Mouse (Mus musculus): ENCODE measurements around the gene Rps5. TPM values are rescaled to one million over a fixed set of nuclear protein-coding genes. Genes with fewer than 3 reads are reported as not detected.
"Not testable (repeated sequence)": the region's sequence is repeated elsewhere in the genome, so short reads cannot be mapped to it uniquely, and the experiment has no call there.

The Rps5 gene
- polyA plus RNA-seq, 1 experiment from 2014 or later = 686 TPM

GRCm38 (mm10) chr7:12903623-12904022, 18.5 kb upstream of the Rps5 start:
- Histone ChIP-seq H3K36me3 (peaks cover 53% of the 10 kb centered on the region), H3K4me3 (replicated peaks) (no peak overlapping the region), H3K27ac (no peak overlapping the region), H3K27me3 (no peaks in the 10 kb centered on the region), H3K9ac (replicated peaks) (no peak overlapping the region), H3K4me2 (replicated peaks) (no peak overlapping the region), H3K4me1 (replicated peaks) (peaks cover 4% of the 10 kb centered on the region), H3K9me3 (no peaks in the 10 kb centered on the region)
- 62% methylated on average over 10 of the region's 10 CpGs for WGBS
- no peak for ATAC-seq

GRCm38 (mm10) chr7:12905146-12905545, 16.9 kb upstream of the Rps5 start:
- Histone ChIP-seq H3K4me3 (replicated peaks) (no peak overlapping the region), H3K4me1 (replicated peaks) (peaks cover 10% of the 10 kb centered on the region), H3K27ac (no peak overlapping the region), H3K9ac (replicated peaks) (no peak overlapping the region), H3K27me3 (no peaks in the 10 kb centered on the region), H3K4me2 (replicated peaks) (no peak overlapping the region), H3K9me3 (no peaks in the 10 kb centered on the region), H3K36me3 (peaks cover 60% of the 10 kb centered on the region)
- ATAC-seq = no peak
- WGBS = 86% methylated on average over 1 of the region's 1 CpGs

DNA sequence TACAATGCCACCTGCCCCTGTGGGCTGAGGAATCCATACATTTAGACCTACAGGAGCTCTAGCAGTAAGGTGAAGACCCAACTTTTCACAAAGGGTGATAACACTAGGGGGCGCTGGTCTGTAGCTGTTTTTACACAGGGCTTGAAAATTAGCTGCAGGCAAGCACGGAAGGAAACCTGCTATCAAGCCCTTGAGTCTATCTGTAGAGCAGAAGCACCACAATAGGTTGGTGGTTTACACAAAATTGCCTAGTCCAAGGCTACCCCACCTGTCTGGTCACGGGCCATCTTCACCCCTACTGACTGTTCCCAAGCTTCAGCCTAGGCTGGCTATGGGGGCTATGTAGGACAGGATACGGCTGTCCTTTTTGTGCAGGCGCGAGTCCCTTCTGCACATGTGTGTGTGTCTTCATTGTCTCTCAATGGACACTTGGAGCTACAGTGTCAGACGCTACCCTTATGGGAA, 12.6 kb upstream of the Rps5 start:
- 42% methylated on average over 7 of the region's 7 CpGs for WGBS
- Histone ChIP-seq H3K4me3 (replicated peaks) (peak overlapping the region; percentile 47), H3K4me2 (replicated peaks) (peak overlapping the region; percentile 62), H3K36me3 (peaks cover 47% of the 10 kb centered on the region), H3K27ac (peak overlapping the region; percentile 75), H3K4me1 (replicated peaks) (peaks cover 10% of the 10 kb centered on the region), H3K9me3 (no peaks in the 10 kb centered on the region), H3K9ac (replicated peaks) (peak overlapping the region; percentile 60; the same call in 1 of the 2 replicates), H3K27me3 (no peaks in the 10 kb centered on the region)
- peak; percentile 68 for ATAC-seq

- Histone ChIP-seq H3K27me3 (no peaks in the 10 kb centered on the region), H3K4me2 (replicated peaks) (peak overlapping the region; percentile 62), H3K9ac (replicated peaks) (peak overlapping the region; percentile 60), H3K9me3 (no peaks in the 10 kb centered on the region), H3K27ac (peak overlapping the region; percentile 75), H3K4me1 (replicated peaks) (peaks cover 10% of the 10 kb centered on the region), H3K4me3 (replicated peaks) (peak overlapping the region; percentile 47), H3K36me3 (peaks cover 41% of the 10 kb centered on the region)
- peak; percentile 89 for ATAC-seq
- WGBS = 6% methylated on average over 19 of the region's 19 CpGs
These were observed 11.9 kb upstream of the Rps5 start for GRCm38 (mm10) chr7:12910181-12910668.

GRCm38 (mm10) chr7:12913556-12913955, 8.5 kb upstream of the Rps5 start:
- H3K27ac ChIP-seq = no peak overlapping the region
- ATAC-seq = no peak
- H3K27me3 ChIP-seq = no peaks in the 10 kb centered on the region
- H3K4me1 ChIP-seq (replicated peaks) = peaks cover 10% of the 10 kb centered on the region
- no peak overlapping the region for H3K4me2 ChIP-seq (replicated peaks)
- peaks cover 7% of the 10 kb centered on the region; the same call in 1 of the 2 replicates for H3K36me3 ChIP-seq
- no peak overlapping the region for H3K4me3 ChIP-seq (replicated peaks)
- H3K9ac ChIP-seq (replicated peaks) = no peak overlapping the region
- H3K9me3 ChIP-seq = no peaks in the 10 kb centered on the region

- H3K9ac ChIP-seq (replicated peaks); H3K27ac ChIP-seq; ATAC-seq; H3K4me3 ChIP-seq (replicated peaks); H3K9me3 ChIP-seq; H3K4me2 ChIP-seq (replicated peaks); H3K27me3 ChIP-seq: not testable (repeated sequence)
- peaks cover 20% of the 10 kb centered on the region for H3K4me1 ChIP-seq (replicated peaks)
- H3K36me3 ChIP-seq = peaks cover 24% of the 10 kb centered on the region
- 93% methylated on average over 7 of the region's 8 CpGs for WGBS
These were observed 1.6 kb upstream of the Rps5 start for GRCm38 (mm10) chr7:12920495-12920894.

- H3K27ac ChIP-seq = peak overlapping the region; percentile 92
- H3K4me2 ChIP-seq (replicated peaks) = peak overlapping the region; percentile 99
- H3K4me1 ChIP-seq (replicated peaks) = peaks cover 20% of the 10 kb centered on the region
- H3K9me3 ChIP-seq = no peaks in the 10 kb centered on the region
- peak overlapping the region; percentile 82 for H3K4me3 ChIP-seq (replicated peaks)
- peaks cover 9% of the 10 kb centered on the region for H3K27me3 ChIP-seq
- no peak for ATAC-seq
- WGBS = 1% methylated on average over 3 of the region's 3 CpGs
- H3K9ac ChIP-seq (replicated peaks) = peak overlapping the region; percentile 87
- peaks cover 32% of the 10 kb centered on the region for H3K36me3 ChIP-seq
These were observed 779 bp upstream of the Rps5 start for GRCm38 (mm10) chr7:12921318-12921704.

GRCm38 (mm10) chr7:12922729-12923128, 639 bp downstream of the Rps5 start:
- Histone ChIP-seq H3K27ac (peak overlapping the region; percentile 3; the same call in 1 of the 2 replicates), H3K36me3 (peaks cover 45% of the 10 kb centered on the region), H3K27me3 (peaks cover 23% of the 10 kb centered on the region), H3K4me2 (replicated peaks) (peak overlapping the region; percentile 99), H3K9me3 (no peaks in the 10 kb centered on the region), H3K4me1 (replicated peaks) (peaks cover 20% of the 10 kb centered on the region), H3K4me3 (replicated peaks) (peak overlapping the region; percentile 82), H3K9ac (replicated peaks) (peak overlapping the region; percentile 87)
- ATAC-seq = no peak
- 5% methylated on average over 8 of the region's 8 CpGs for WGBS

- peaks cover 23% of the 10 kb centered on the region for H3K4me1 ChIP-seq (replicated peaks)
- no peak overlapping the region for H3K27ac ChIP-seq
- peaks cover 49% of the 10 kb centered on the region for H3K36me3 ChIP-seq
- H3K9ac ChIP-seq (replicated peaks) = no peak overlapping the region
- no peaks in the 10 kb centered on the region for H3K9me3 ChIP-seq
- 90% methylated on average over 7 of the region's 7 CpGs for WGBS
- H3K27me3 ChIP-seq = peaks cover 33% of the 10 kb centered on the region
- no peak for ATAC-seq
- H3K4me2 ChIP-seq (replicated peaks) = no peak overlapping the region
- H3K4me3 ChIP-seq (replicated peaks) = no peak overlapping the region
These were observed 4.2 kb downstream of the Rps5 start for GRCm38 (mm10) chr7:12926316-12926715.

DNA sequence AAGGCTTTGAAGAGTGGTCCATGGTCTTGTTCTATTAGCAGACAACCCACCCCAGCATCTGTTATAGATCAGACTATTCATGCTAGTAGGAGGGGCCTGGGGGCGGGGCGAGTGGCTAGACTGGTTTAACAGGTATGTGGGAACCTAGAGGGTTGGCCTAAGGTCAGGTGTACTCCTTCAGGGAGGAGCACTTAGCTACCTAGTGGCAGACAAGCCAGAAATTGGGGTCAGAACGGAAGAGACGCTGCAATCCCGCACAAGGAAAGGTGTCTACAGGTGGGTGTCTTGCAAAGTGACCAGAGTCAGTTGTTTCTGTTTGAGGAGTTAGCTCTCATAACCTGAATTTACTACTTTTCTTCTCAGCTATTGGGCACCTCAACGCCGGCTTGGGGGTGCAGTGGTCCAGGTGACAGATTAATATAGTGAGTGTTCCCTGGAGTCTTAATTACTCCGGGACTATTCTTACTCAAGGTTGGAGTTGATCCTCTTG, 5.1 kb downstream of the Rps5 start, which contains the start of gene Rnf225:
Gene Rnf225, plus strand, starts transcription at position 226 of the 490 bp plus-strand sequence.
- WGBS = 25% methylated on average over 8 of the region's 8 CpGs
- H3K36me3 ChIP-seq = peaks cover 49% of the 10 kb centered on the region
- ATAC-seq = no peak

GRCm38 (mm10) chr7:12927693-12928589, 5.9 kb downstream of the Rps5 start:
- Histone ChIP-seq H3K36me3 (peaks cover 49% of the 10 kb centered on the region), H3K9me3 (no peaks in the 10 kb centered on the region), H3K27ac (no peak overlapping the region), H3K27me3 (peaks cover 33% of the 10 kb centered on the region), H3K4me1 (replicated peaks) (peaks cover 19% of the 10 kb centered on the region), H3K4me2 (replicated peaks) (peak overlapping the region; percentile 42), H3K9ac (replicated peaks) (peak overlapping the region; percentile 51; the same call in 1 of the 2 replicates), H3K4me3 (replicated peaks) (peak overlapping the region; percentile 24)
- ATAC-seq = peak; percentile 62; the same call in 1 of the 2 replicates
- 4% methylated on average over 65 of the region's 65 CpGs for WGBS

More for the DNA sequence above, 5.1 kb downstream of the Rps5 start, which contains the start of gene Rnf225:
- H3K9me3 ChIP-seq = no peaks in the 10 kb centered on the region
- peak within 1 kb of the TSS; percentile 24 for H3K4me3 ChIP-seq (replicated peaks)
- H3K4me2 ChIP-seq (replicated peaks) = peak within 1 kb of the TSS; percentile 42
- peaks cover 23% of the 10 kb centered on the region for H3K4me1 ChIP-seq (replicated peaks)
- no peak within 1 kb of the TSS for H3K27ac ChIP-seq
- H3K27me3 ChIP-seq = peaks cover 33% of the 10 kb centered on the region
- H3K9ac ChIP-seq (replicated peaks) = peak within 1 kb of the TSS; percentile 51; the same call in 1 of the 2 replicates

- Histone ChIP-seq H3K4me2 (replicated peaks) (no peak overlapping the region), H3K27me3 (peaks cover under 1% of the 10 kb centered on the region; the same call in 1 of the 2 replicates), H3K9me3 (no peaks in the 10 kb centered on the region), H3K27ac (no peak overlapping the region), H3K4me1 (replicated peaks) (no peaks in the 10 kb centered on the region), H3K4me3 (replicated peaks) (no peak overlapping the region), H3K36me3 (peaks cover 4% of the 10 kb centered on the region), H3K9ac (replicated peaks) (0 out of 2 replicates have a peak overlapping the region, but pooled peaks have one; percentile 32)
- WGBS = 52% methylated on average over 4 of the region's 4 CpGs
- ATAC-seq = no peak
These were observed 11.6 kb downstream of the Rps5 start for GRCm38 (mm10) chr7:12933615-12934140.
